Mouse (Mus musculus) CH12.LX (cell line): ENCODE measurements around the gene C1qbp.

Source experiments
- CTCF ChIP-seq, 2 experiments: IDR thresholded peaks in 1 of 2; conservative IDR thresholded peaks in 1 of 2; 2 replicates each; pipeline ENCODE4 v1.5.1; 2011 to 2012; ENCODE audit warnings: low read depth in 2 of 2, low read length in 2 of 2, improper control_type of control experiment in 1 of 2, inconsistent platforms in 1 of 2, mild to moderate bottlenecking in 1 of 2, moderate library complexity in 1 of 2
- IRF4 ChIP-seq: IDR thresholded peaks from 2 replicates; pipeline ENCODE4 v1.6.1; 2014; ENCODE audit warnings: low read depth, mild to moderate bottlenecking, inconsistent platforms, low read length, improper control_type of control experiment
- JUN ChIP-seq: IDR thresholded peaks from 2 replicates; pipeline ENCODE4 v1.6.1; 2011; ENCODE audit warnings: low read depth, mild to moderate bottlenecking, low read length, improper control_type of control experiment, moderate library complexity; ENCODE audit not compliant: insufficient read depth
- MAX ChIP-seq: IDR thresholded peaks from 2 replicates; pipeline ENCODE4 v1.6.1; 2011; ENCODE audit warnings: low read length, improper control_type of control experiment
- POLR2A ChIP-seq: IDR thresholded peaks from 2 replicates; pipeline ENCODE4 v1.6.1; 2011; ENCODE audit warnings: low read depth, mild to moderate bottlenecking, improper control_type of control experiment, low read length
- POLR2AphosphoS2 ChIP-seq: IDR thresholded peaks from 2 replicates; pipeline ENCODE4 v1.6.1; 2011; ENCODE audit warnings: low read depth, low read length, improper control_type of control experiment
- RAD21 ChIP-seq: IDR thresholded peaks from 2 replicates; pipeline ENCODE4 v1.6.1; 2011; ENCODE audit warnings: low read depth, mild to moderate bottlenecking, low read length, improper control_type of control experiment, moderate library complexity
- ZMIZ1 ChIP-seq: IDR thresholded peaks from 2 replicates; pipeline ENCODE4 v1.6.1; 2012; ENCODE audit warnings: low read depth, mild to moderate bottlenecking, inconsistent platforms, low read length, improper control_type of control experiment

DNA sequence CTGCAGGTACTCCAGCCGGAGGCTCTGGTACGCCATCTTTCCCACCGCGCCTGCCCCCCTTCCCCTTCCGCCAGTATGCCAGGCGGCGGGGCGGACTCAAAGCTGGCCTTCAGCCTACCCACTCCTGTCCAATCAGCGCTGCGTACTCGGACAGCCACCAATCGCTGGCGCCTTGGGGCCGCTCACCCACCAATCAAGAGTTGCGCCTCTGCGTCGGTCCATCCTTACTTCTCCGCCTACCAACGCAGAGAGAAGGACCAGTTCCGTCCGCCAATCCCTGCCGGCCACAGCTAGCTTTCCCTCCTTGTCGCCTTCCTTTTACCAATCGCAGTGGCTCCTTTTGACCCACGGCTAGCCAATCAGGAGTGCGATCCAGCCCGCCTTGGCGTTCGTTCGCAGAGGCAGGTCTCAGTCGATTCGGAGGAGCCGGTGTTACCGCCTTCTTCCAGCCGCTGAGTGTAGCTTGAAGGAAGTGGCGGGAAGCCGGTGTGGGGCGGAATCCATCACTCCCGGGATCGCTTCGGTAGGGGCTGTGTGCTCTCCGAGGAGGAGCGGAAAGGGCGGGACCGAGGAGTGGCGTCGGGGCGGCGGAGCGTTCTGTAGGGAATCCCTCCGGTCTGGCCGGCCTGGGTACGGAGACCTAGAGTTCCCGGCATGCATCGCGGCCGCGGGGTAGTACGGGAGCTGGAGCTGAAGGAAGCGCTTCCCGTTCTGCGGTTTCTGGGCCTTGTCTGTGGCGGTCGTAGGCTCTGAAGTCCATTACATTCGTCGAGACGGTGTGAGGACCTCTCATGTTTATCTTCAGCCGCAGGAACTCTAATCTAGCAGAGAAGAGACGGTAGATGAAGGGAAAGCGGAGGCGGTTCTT, 36.6 kb upstream of the C1qbp start, which contains the start of the genes Mis12 and Derl2:
- TF ChIP-seq CTCF (conservative IDR thresholded peaks at IDR 0.05 in 1 of 2, IDR thresholded peaks at IDR 0.05 in 1 of 2; ENCODE audit: low read depth in 2 of 2, low read length in 2 of 2): no peak
- peak; percentile 96 for TF ChIP-seq POLR2A
- TF ChIP-seq MAX: peak; percentile 78
- no peak for TF ChIP-seq JUN
- no peak for TF ChIP-seq RAD21
- TF ChIP-seq POLR2AphosphoS2: peak; percentile 96
- TF ChIP-seq ZMIZ1: peak; percentile 93
- peak; percentile 39 for TF ChIP-seq IRF4
